Mouse (Mus musculus) embryonic facial prominence, embryonic 12.5 days (tissue): ENCODE results near the gene Ccdc65. TPM values are rescaled to one million over a fixed set of nuclear protein-coding genes. Genes with fewer than 3 reads are reported as not detected.
A peak's percentile ranks its signal among the peaks of the same experiment; 100 is the strongest.

Experiments
- ATAC-seq: fragments of 200-750 bp; cut with Nextera tagmentation; 2 replicates; pipeline ENCODE4 v1.8.0; 2017; ENCODE audit not compliant: insufficient number of reproducible peaks, insufficient read depth, low FRiP score, low TSS enrichment
- H3K27ac ChIP-seq: fragments of 300-500 bp; sonication (generic); 2 replicates; pipeline ENCODE4 v1.5.1; 2016; ENCODE audit warnings: mild to moderate bottlenecking
- H3K27me3 ChIP-seq: fragments of 300-500 bp; sonication (generic); 2 replicates; pipeline ENCODE4 v1.6.1; 2016; ENCODE audit warnings: mild to moderate bottlenecking, moderate library complexity
- H3K36me3 ChIP-seq: fragments of 300-500 bp; sonication (generic); 2 replicates; pipeline ENCODE4 v1.6.1; 2016; ENCODE audit warnings: mild to moderate bottlenecking
- H3K4me1 ChIP-seq: fragments of 300-500 bp; sonication (generic); 2 replicates; pipeline ENCODE4 v1.6.1; 2016
- H3K4me2 ChIP-seq: fragments of 300-500 bp; sonication (generic); replicated peaks from 2 replicates; pipeline ENCODE4 v1.6.1; 2016; ENCODE audit warnings: mild to moderate bottlenecking, moderate library complexity
- H3K4me3 ChIP-seq: fragments of 300-500 bp; sonication (generic); 2 replicates; pipeline ENCODE4 v1.5.1; 2016; ENCODE audit warnings: mild to moderate bottlenecking
- H3K9ac ChIP-seq: fragments of 300-500 bp; sonication (generic); 2 replicates; pipeline ENCODE4 v1.6.1; 2016; ENCODE audit warnings: mild to moderate bottlenecking, moderate library complexity
- H3K9me3 ChIP-seq: fragments of 300-500 bp; sonication (generic); 2 replicates; pipeline ENCODE4 v1.6.1; 2016; ENCODE audit warnings: mild to moderate bottlenecking, moderate library complexity
- WGBS: fragments of 180-500 bp; shearing (Covaris S2); methylation state at CpG from one replicate; pipeline ENCODE4 v1.1.7; 2016; 5-methylcytosine and 5-hydroxymethylcytosine counted together
- polyA plus RNA-seq: library from polyadenylated mRNA; unstranded; fragments of >200 nt; fragmentation: Nextera tagmentation; extraction: Ambion mirVana; gene quantifications from 2 replicates; pipeline ENCODE4 v1.2.1, GENCODE M21; 2016

Ccdc65 gene
- polyA plus RNA-seq, 1 experiment from 2014 or later: 1.1 TPM

GRCm38 (mm10) chr15:98728366-98728765, 20.4 kb downstream of the Ccdc65 start:
- WGBS: 40% methylated on average over 9 of the region's 9 CpGs
- Histone ChIP-seq H3K4me1 (peaks cover 32% of the 10 kb centered on the region), H3K4me2 (peak overlapping the region; percentile 94), H3K4me3 (peak overlapping the region; percentile 52; the same call in 1 of the 2 replicates), H3K9ac (peak overlapping the region; percentile 54; the same call in 1 of the 2 replicates), H3K27me3 (no peaks in the 10 kb centered on the region), H3K27ac (no peak overlapping the region), H3K9me3 (no peaks in the 10 kb centered on the region), H3K36me3 (no peaks in the 10 kb centered on the region)
- no peak for ATAC-seq

- no peak overlapping the region for H3K4me3 ChIP-seq
- H3K4me1 ChIP-seq: peaks cover 18% of the 10 kb centered on the region
- 64% methylated on average over 7 of the region's 7 CpGs for WGBS
- no peaks in the 10 kb centered on the region for H3K9me3 ChIP-seq
- no peaks in the 10 kb centered on the region for H3K27me3 ChIP-seq
- no peak for ATAC-seq
- no peak overlapping the region for H3K27ac ChIP-seq
- H3K9ac ChIP-seq: no peak overlapping the region
- no peak overlapping the region for H3K4me2 ChIP-seq
- peaks cover under 1% of the 10 kb centered on the region; the same call in 1 of the 2 replicates for H3K36me3 ChIP-seq
These were observed 22.0 kb downstream of the Ccdc65 start for GRCm38 (mm10) chr15:98729791-98730545.

GRCm38 (mm10) chr15:98730790-98731189, 22.8 kb downstream of the Ccdc65 start:
- WGBS: 85% methylated on average over 6 of the region's 6 CpGs
- peaks cover 18% of the 10 kb centered on the region for H3K4me1 ChIP-seq
- H3K9me3 ChIP-seq: no peaks in the 10 kb centered on the region

GRCm38 (mm10) chr15:98732006-98732531, 24.1 kb downstream of the Ccdc65 start:
- no peak for ATAC-seq
- Histone ChIP-seq H3K4me3 (no peak overlapping the region), H3K27me3 (no peaks in the 10 kb centered on the region), H3K4me1 (peaks cover 11% of the 10 kb centered on the region; the same call in 1 of the 2 replicates), H3K27ac (no peak overlapping the region), H3K36me3 (peaks cover 16% of the 10 kb centered on the region), H3K9ac (no peak overlapping the region), H3K9me3 (no peaks in the 10 kb centered on the region), H3K4me2 (no peak overlapping the region)
- WGBS: 61% methylated on average over 8 of the region's 8 CpGs

More at GRCm38 (mm10) chr15:98730790-98731189, 22.8 kb downstream of the Ccdc65 start:
- peaks cover 4% of the 10 kb centered on the region for H3K36me3 ChIP-seq
- H3K4me2 ChIP-seq: no peak overlapping the region
- no peak overlapping the region for H3K4me3 ChIP-seq
- H3K27me3 ChIP-seq: no peaks in the 10 kb centered on the region
- H3K27ac ChIP-seq: no peak overlapping the region
- H3K9ac ChIP-seq: no peak overlapping the region
- no peak for ATAC-seq

DNA sequence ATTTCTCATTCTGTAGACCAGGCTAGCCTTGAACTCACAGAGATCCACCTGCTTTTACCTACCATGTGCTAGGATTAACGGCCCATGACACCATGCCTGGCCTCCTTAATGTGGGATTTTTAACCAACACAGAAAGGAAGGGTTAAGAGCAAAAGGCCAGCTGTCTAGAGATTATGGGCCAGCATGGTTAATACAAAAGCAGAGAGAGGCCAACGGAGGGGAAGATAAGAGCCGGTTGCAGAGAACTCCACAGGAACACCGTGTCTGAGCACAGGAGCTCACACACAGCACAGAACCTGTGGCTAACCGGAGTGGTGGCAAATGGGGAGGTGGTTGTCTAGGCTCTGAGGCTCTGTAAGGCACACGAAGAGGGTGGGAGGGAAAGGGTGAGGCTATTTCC, 25.4 kb downstream of the Ccdc65 start:
- Histone ChIP-seq H3K9ac (no peak overlapping the region), H3K36me3 (peaks cover 29% of the 10 kb centered on the region), H3K9me3 (no peaks in the 10 kb centered on the region), H3K27ac (no peak overlapping the region), H3K4me1 (peaks cover 4% of the 10 kb centered on the region; the same call in 1 of the 2 replicates), H3K4me2 (no peak overlapping the region), H3K27me3 (no peaks in the 10 kb centered on the region), H3K4me3 (no peak overlapping the region)
- WGBS: 78% methylated on average over 6 of the region's 6 CpGs
- no peak for ATAC-seq

GRCm38 (mm10) chr15:98733976-98734566, 26.1 kb downstream of the Ccdc65 start:
- no peaks in the 10 kb centered on the region for H3K27me3 ChIP-seq
- H3K4me2 ChIP-seq: no peak overlapping the region
- H3K9me3 ChIP-seq: no peaks in the 10 kb centered on the region
- 75% methylated on average over 5 of the region's 5 CpGs for WGBS
- H3K4me1 ChIP-seq: no peaks in the 10 kb centered on the region
- no peak overlapping the region for H3K4me3 ChIP-seq
- no peak overlapping the region for H3K9ac ChIP-seq
- peaks cover 36% of the 10 kb centered on the region for H3K36me3 ChIP-seq
- no peak for ATAC-seq
- no peak overlapping the region for H3K27ac ChIP-seq

DNA sequence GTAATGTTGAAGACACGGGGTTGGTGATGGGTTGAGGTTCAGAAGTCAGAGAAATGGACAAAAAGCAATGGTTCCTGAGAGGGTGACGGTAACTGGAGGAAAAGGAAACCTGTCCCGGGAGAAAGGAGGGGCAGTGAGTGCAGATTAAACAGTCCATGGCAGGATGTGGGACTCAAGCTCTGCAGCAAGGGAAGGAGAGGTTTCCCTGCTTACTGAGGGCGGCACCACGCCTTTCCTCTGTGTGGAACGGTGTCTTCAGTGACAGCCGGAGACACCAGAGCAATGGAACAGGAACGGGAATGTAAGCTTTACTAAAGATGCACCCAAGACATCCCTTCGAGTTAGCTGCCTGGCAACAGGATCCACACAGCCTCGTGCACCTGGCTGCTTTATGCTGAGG, 28.5 kb downstream of the Ccdc65 start:
- WGBS: 94% methylated on average over 10 of the region's 10 CpGs
- ATAC-seq: no peak
- no peaks in the 10 kb centered on the region for H3K27me3 ChIP-seq
- H3K9me3 ChIP-seq: no peaks in the 10 kb centered on the region
- no peak overlapping the region for H3K4me2 ChIP-seq
- H3K27ac ChIP-seq: no peak overlapping the region
- H3K4me1 ChIP-seq: no peaks in the 10 kb centered on the region
- H3K9ac ChIP-seq: no peak overlapping the region
- H3K4me3 ChIP-seq: no peak overlapping the region
- peaks cover 60% of the 10 kb centered on the region for H3K36me3 ChIP-seq

GRCm38 (mm10) chr15:98737881-98738280, 29.9 kb downstream of the Ccdc65 start:
- no peaks in the 10 kb centered on the region for H3K4me1 ChIP-seq
- no peak overlapping the region for H3K4me2 ChIP-seq
- peaks cover 71% of the 10 kb centered on the region for H3K36me3 ChIP-seq
- no peak overlapping the region for H3K27ac ChIP-seq
- H3K27me3 ChIP-seq: no peaks in the 10 kb centered on the region
- ATAC-seq: no peak
- no peaks in the 10 kb centered on the region for H3K9me3 ChIP-seq
- no peak overlapping the region for H3K9ac ChIP-seq
- no peak overlapping the region for H3K4me3 ChIP-seq

DNA sequence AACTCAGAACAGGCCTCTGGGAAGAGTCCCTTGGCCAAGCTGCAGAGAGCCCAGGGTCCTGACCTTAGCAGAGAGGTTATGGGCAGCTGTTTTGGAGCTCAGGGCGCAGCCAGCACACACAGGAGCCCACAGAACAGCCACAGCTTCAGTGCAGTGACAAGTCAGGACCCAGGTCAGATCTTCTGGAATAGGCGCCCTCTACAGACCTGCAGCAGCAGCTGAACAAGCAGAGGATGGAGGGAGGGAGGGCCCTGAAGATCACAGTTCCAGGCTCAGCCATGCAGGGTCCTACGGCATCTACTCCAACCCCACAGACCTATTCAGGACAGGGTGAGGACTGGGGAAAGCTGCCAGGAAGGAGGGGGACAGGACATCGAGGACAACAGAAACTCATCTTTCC, 30.8 kb downstream of the Ccdc65 start:
- Histone ChIP-seq H3K27me3 (no peaks in the 10 kb centered on the region), H3K9ac (no peak overlapping the region), H3K4me2 (no peak overlapping the region), H3K9me3 (no peaks in the 10 kb centered on the region), H3K27ac (no peak overlapping the region), H3K4me3 (no peak overlapping the region), H3K4me1 (no peaks in the 10 kb centered on the region), H3K36me3 (peaks cover 72% of the 10 kb centered on the region)
- peak; percentile 12; the same call in 1 of the 2 replicates for ATAC-seq
- 72% methylated on average over 4 of the region's 4 CpGs for WGBS

- H3K4me2 ChIP-seq: no peak overlapping the region
- no peak overlapping the region for H3K4me3 ChIP-seq
- H3K9me3 ChIP-seq: no peaks in the 10 kb centered on the region
- H3K27ac ChIP-seq: no peak overlapping the region
- H3K9ac ChIP-seq: no peak overlapping the region
- 88% methylated on average over 8 of the region's 8 CpGs for WGBS
- H3K4me1 ChIP-seq: no peaks in the 10 kb centered on the region
- peaks cover 72% of the 10 kb centered on the region for H3K36me3 ChIP-seq
- no peak; the same call in 1 of the 2 replicates for ATAC-seq
- H3K27me3 ChIP-seq: no peaks in the 10 kb centered on the region
These were observed 32.2 kb downstream of the Ccdc65 start for GRCm38 (mm10) chr15:98740219-98740618.

DNA sequence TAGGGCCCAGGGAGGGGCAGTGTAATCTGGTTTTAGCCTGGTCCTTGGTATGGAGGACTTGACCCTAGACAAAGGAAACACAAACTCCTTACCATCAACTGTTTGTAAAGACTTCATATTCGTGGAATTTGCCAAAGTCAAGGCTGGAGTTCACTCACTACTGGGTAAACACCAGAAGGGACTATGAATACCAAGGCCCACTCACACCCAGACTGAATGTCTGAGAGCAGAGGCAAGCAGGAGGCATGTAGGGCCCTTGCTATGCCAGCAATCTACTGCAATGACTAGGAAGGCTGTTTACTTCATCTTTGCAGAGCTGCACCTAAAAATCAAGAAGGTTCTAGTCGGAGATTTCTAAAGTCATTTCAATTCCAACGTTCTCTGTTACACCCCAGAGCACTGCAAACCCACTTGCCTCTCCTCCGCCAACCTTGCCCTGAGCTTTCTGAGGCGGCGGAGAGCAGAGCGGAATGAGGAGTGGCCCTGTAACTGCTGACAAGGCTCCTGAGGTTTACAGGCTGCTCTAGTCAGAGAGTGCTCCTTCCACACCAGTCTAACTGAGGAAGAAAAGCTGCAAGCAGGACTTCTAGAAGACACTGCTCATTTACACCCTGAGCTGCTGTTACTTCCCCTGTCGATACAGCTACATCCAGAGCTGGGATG, 34.9 kb downstream of the Ccdc65 start:
- Histone ChIP-seq H3K9ac (no peak overlapping the region), H3K9me3 (no peaks in the 10 kb centered on the region), H3K36me3 (peaks cover 50% of the 10 kb centered on the region), H3K27me3 (no peaks in the 10 kb centered on the region), H3K27ac (no peak overlapping the region), H3K4me2 (no peak overlapping the region), H3K4me3 (no peak overlapping the region), H3K4me1 (no peaks in the 10 kb centered on the region)
- WGBS: 85% methylated on average over 8 of the region's 8 CpGs
- no peak for ATAC-seq
